Mouse (Mus musculus): ENCODE measurements around the gene Klf4.

- no peak for TF ChIP-seq TAL1 (IDR thresholded peaks at IDR 0.05; ENCODE audit: low read length)
- no peak for TF ChIP-seq GATA1 (IDR thresholded peaks at IDR 0.05; ENCODE audit: low read length)
Measured at GRCm38 (mm10) chr4:55541654-55542053, 9.4 kb upstream of the Klf4 start.

All from erythroblast, embryonic 14.5 days (primary cell).